Comparison of ENCODE assay signal across 26 mouse cellular contexts in genomic region chr19:60758896-60759835, GRCm38 (mm10). TPM values are rescaled to one million over a fixed set of nuclear protein-coding genes. Genes with fewer than 3 reads are reported as not detected.
DNase-seq lines count a peak whose midpoint lies in the region; ATAC-seq and TF ChIP-seq lines count a peak whose summit lies in the region.
"Had no signal": no experiment of that assay in that cellular context is flagged by ENCODE, and none has a peak within 500 bp of the region (broad histone marks: within the 10 kb centered on the region; RNA-seq: fewer than 3 reads in every experiment).

No protein-coding gene starts in this region.

- 81% methylated on average over 4 of the region's 4 CpGs for WGBS in limb, embryonic 11.5 days
- whole genome bisulfite sequencing in limb, embryonic 10.5 days: 76% methylated on average over 4 of the region's 4 CpGs
- 75% methylated on average over 4 of the region's 4 CpGs for WGBS in neural tube, embryonic 15.5 days
- WGBS in stomach, postnatal 0 days: 79% methylated on average over 4 of the region's 4 CpGs

- DNase-seq in limb, embryonic 11.5 days (ENCODE audit: low spot score): peak; percentile 24
- no peak for DNase-seq in limb, embryonic 10.5 days (ENCODE audit: low spot score)
- DNase-seq in A20 (ENCODE audit: low read depth, low spot score) (peak; percentile 24), MEL (ENCODE audit: low read depth, low spot score) (peak; percentile 58)
- DNase-seq in lung, postnatal 36 days: peak; percentile 22
- DNase-seq in stomach, postnatal 0 days (ENCODE audit: low spot score): no peak
- DNase-seq: adrenal gland, adult 8-10 months; cerebellum, adult 2 months; cerebellum, postnatal 36 days; forebrain, postnatal 0 days; gastrocnemius, postnatal 25 days; heart, adult 18-20 months; heart, postnatal 14 days; kidney, adult 11 months; midbrain, embryonic 14.5 days; thymus, postnatal 25 days had no signal

- TF ChIP-seq CTCF in MEL (IDR thresholded peaks at IDR 0.05 in 2 of 3, conservative IDR thresholded peaks at IDR 0.05 in 1 of 3; ENCODE audit: control insufficient read depth in 1 of 3, insufficient read depth in 1 of 3, low read depth in 2 of 3, low read length in 3 of 3, poor library complexity in 1 of 3, severe bottlenecking in 1 of 3): no peak
- TF ChIP-seq CTCF in stomach, postnatal 0 days (IDR thresholded peaks at IDR 0.05; ENCODE audit: low read depth): no peak

- H3K4me1 ChIP-seq in limb, embryonic 11.5 days (ENCODE audit: control insufficient read depth, insufficient read depth, low read length): peaks cover 2% of the 10 kb centered on the region; the same call in 1 of the 2 replicates
- H3K4me1 ChIP-seq in limb, embryonic 10.5 days: peaks cover 26% of the 10 kb centered on the region
- no peaks in the 10 kb centered on the region for H3K4me1 ChIP-seq in MEL (ENCODE audit: control insufficient read depth in 1 of 2, insufficient read depth in 2 of 2, low read length in 2 of 2)
- peaks cover 24% of the 10 kb centered on the region for H3K4me1 ChIP-seq in neural tube, embryonic 15.5 days
- H3K4me1 ChIP-seq in stomach, postnatal 0 days (replicated peaks; ENCODE audit: control insufficient read depth, insufficient read depth): no peaks in the 10 kb centered on the region; the same call in 1 of the 2 replicates

- no peak for TF ChIP-seq RAD21 in MEL (IDR thresholded peaks at IDR 0.05; ENCODE audit: low read depth, low read length)

- H3K27ac ChIP-seq in limb, embryonic 11.5 days (replicated peaks; ENCODE audit: low read depth, low read length): no peak overlapping the region
- no peak overlapping the region for H3K27ac ChIP-seq in limb, embryonic 10.5 days
- no peak overlapping the region for H3K27ac ChIP-seq in MEL (ENCODE audit: control insufficient read depth, low read depth, low read length)
- H3K27ac ChIP-seq in neural tube, embryonic 15.5 days (replicated peaks): no peak overlapping the region
- H3K27ac ChIP-seq in stomach, postnatal 0 days (replicated peaks): no peak overlapping the region
- H3K27ac ChIP-seq: forebrain, embryonic 10.5 days; kidney, embryonic 15.5 days; left cerebral cortex, adult 2 months; lung, embryonic 15.5 days; neural tube, embryonic 12.5 days had no signal

- no peak overlapping the region for H3K4me3 ChIP-seq in limb, embryonic 11.5 days (ENCODE audit: low read depth, low read length)
- H3K4me3 ChIP-seq in limb, embryonic 10.5 days: no peak overlapping the region
- no peak overlapping the region for H3K4me3 ChIP-seq in MEL (ENCODE audit: control insufficient read depth in 1 of 2, insufficient read depth in 1 of 2, low read depth in 2 of 2, low read length in 2 of 2)
- no peak overlapping the region for H3K4me3 ChIP-seq in neural tube, embryonic 15.5 days (replicated peaks)
- H3K4me3 ChIP-seq in stomach, postnatal 0 days (ENCODE audit: low read depth, low read length): no peak overlapping the region
- H3K4me3 ChIP-seq: forebrain, embryonic 10.5 days; heart, embryonic 12.5 days; kidney, embryonic 15.5 days; left cerebral cortex, adult 2 months; lung, embryonic 15.5 days; megakaryocyte, embryonic 14.5 days; neural tube, embryonic 12.5 days had no signal

- H3K4me2 ChIP-seq in limb, embryonic 11.5 days (ENCODE audit: low read depth, severe bottlenecking): no peak overlapping the region
- H3K4me2 ChIP-seq in neural tube, embryonic 15.5 days: no peak overlapping the region
- H3K4me2 ChIP-seq in stomach, postnatal 0 days (replicated peaks; ENCODE audit: low read depth): no peak overlapping the region
- H3K4me2 ChIP-seq: heart, embryonic 12.5 days; kidney, embryonic 15.5 days; liver, embryonic 11.5 days; lung, embryonic 15.5 days; neural tube, embryonic 12.5 days had no signal

- TF ChIP-seq EP300 in MEL (IDR thresholded peaks at IDR 0.05; ENCODE audit: low read depth in 1 of 2, low read length in 2 of 2): no peak
- no peak for TF ChIP-seq EP300 in stomach, postnatal 0 days (optimal IDR thresholded peaks at IDR 0.05)

- TF ChIP-seq POLR2A in MEL (IDR thresholded peaks at IDR 0.05; ENCODE audit: control insufficient read depth in 1 of 2, insufficient read depth in 1 of 2, low read depth in 1 of 2, low read length in 2 of 2, poor library complexity in 1 of 2): no peak; a peak in 2 of 4 replicates

- no peaks in the 10 kb centered on the region for H3K9me3 ChIP-seq in limb, embryonic 11.5 days (ENCODE audit: control insufficient read depth, low read length)
- H3K9me3 ChIP-seq in limb, embryonic 10.5 days (replicated peaks): no peaks in the 10 kb centered on the region
- H3K9me3 ChIP-seq in MEL (replicated peaks; ENCODE audit: insufficient read depth, low read length): no peaks in the 10 kb centered on the region
- H3K9me3 ChIP-seq in neural tube, embryonic 15.5 days (replicated peaks): no peaks in the 10 kb centered on the region
- H3K9me3 ChIP-seq in stomach, postnatal 0 days (ENCODE audit: control insufficient read depth, low read length): no peaks in the 10 kb centered on the region
- H3K9me3 ChIP-seq: forebrain, embryonic 10.5 days; heart, embryonic 12.5 days; kidney, embryonic 15.5 days; lung, embryonic 15.5 days; megakaryocyte, embryonic 14.5 days; neural tube, embryonic 12.5 days had no signal

- peaks cover 6% of the 10 kb centered on the region for H3K36me3 ChIP-seq in limb, embryonic 11.5 days (ENCODE audit: control insufficient read depth, insufficient read depth, low read length)
- H3K36me3 ChIP-seq in limb, embryonic 10.5 days: peaks cover 42% of the 10 kb centered on the region
- H3K36me3 ChIP-seq in MEL (ENCODE audit: control insufficient read depth in 1 of 2, insufficient read depth in 2 of 2, low read length in 2 of 2): peaks cover 24 to 31% of the 10 kb centered on the region in 2 experiments
- H3K36me3 ChIP-seq in neural tube, embryonic 15.5 days: peaks cover 26% of the 10 kb centered on the region
- peaks cover 20% of the 10 kb centered on the region for H3K36me3 ChIP-seq in stomach, postnatal 0 days (ENCODE audit: control insufficient read depth, insufficient read depth, low read length)

- H3K27me3 ChIP-seq in limb, embryonic 11.5 days (ENCODE audit: control insufficient read depth, insufficient read depth, low read length): 0 out of 2 replicates have a peak, but pooled peaks cover 2% of the 10 kb centered on the region
- H3K27me3 ChIP-seq in limb, embryonic 10.5 days (ENCODE audit: low read depth, poor library complexity, severe bottlenecking): peaks cover 31% of the 10 kb centered on the region
- H3K27me3 ChIP-seq in MEL (ENCODE audit: control insufficient read depth in 1 of 2, insufficient read depth in 2 of 2, low read length in 2 of 2): no peaks in the 10 kb centered on the region
- H3K27me3 ChIP-seq in neural tube, embryonic 15.5 days (replicated peaks): no peaks in the 10 kb centered on the region
- H3K27me3 ChIP-seq in stomach, postnatal 0 days (ENCODE audit: control insufficient read depth, insufficient read depth, low read length): no peaks in the 10 kb centered on the region
- H3K27me3 ChIP-seq: lung, embryonic 15.5 days had no signal

- no peak for ATAC-seq in limb, embryonic 11.5 days (ENCODE audit: insufficient number of reproducible peaks, low FRiP score, low TSS enrichment, low read depth)
- no peak for ATAC-seq in neural tube, embryonic 15.5 days (ENCODE audit: low FRiP score)
- ATAC-seq in stomach, postnatal 0 days (ENCODE audit: low FRiP score, low TSS enrichment): no peak
- ATAC-seq: CD4-positive, CD25-positive, alpha-beta regulatory T cell, adult 4 months; forebrain, postnatal 0 days had no signal

- peaks cover 6% of the 10 kb centered on the region for H3K79me2 ChIP-seq in MEL (ENCODE audit: control insufficient read depth, insufficient read depth, low read length, poor library complexity)

- no peak overlapping the region for H3K9ac ChIP-seq in limb, embryonic 11.5 days (ENCODE audit: low read length)
- H3K9ac ChIP-seq in MEL (ENCODE audit: control insufficient read depth, low read depth, low read length, poor library complexity, severe bottlenecking): no peak overlapping the region
- H3K9ac ChIP-seq in neural tube, embryonic 15.5 days (replicated peaks): no peak overlapping the region
- H3K9ac ChIP-seq in stomach, postnatal 0 days (ENCODE audit: low read length): no peak overlapping the region
- H3K9ac ChIP-seq: forebrain, postnatal 0 days; heart, embryonic 12.5 days; kidney, embryonic 15.5 days; lung, embryonic 15.5 days; neural tube, embryonic 12.5 days had no signal

TF ChIP-seq in MEL, 35 proteins besides CTCF, POLR2A, EP300 and RAD21 (continues in another document):
- TF ChIP-seq CHD1 (IDR thresholded peaks at IDR 0.05; ENCODE audit: low read depth, low read length) (no peak), TAL1 (IDR thresholded peaks at IDR 0.05; ENCODE audit: low read length) (no peak), SIN3A (IDR thresholded peaks at IDR 0.05; ENCODE audit: low read length) (0 out of 2 replicates have a peak, but pooled peaks have one; percentile 14)

RNA-seq across cellular contexts. Expression of gene Nanos1, which starts 3.4 kb away (rescaled TPM):
- polyA plus RNA-seq in limb, embryonic 11.5 days (2014; fragmentation: Nextera tagmentation; extraction: Ambion mirVana): 1.3 and 2.1 TPM in 2 replicates
- 1.0 and 1.1 TPM in 2 replicates for polyA plus RNA-seq in limb, embryonic 10.5 days (2016; fragmentation: Nextera tagmentation; extraction: Ambion mirVana)
- total RNA-seq in MEL (2012; rRNA removed): 3.8 and 4.5 TPM in 2 replicates
- 1 to 10 TPM in 1 of 2 experiments, not detected in 1; 4.6 TPM for polyA plus RNA-seq in MEL (2012; ENCODE audit: insufficient read depth in 1 of 2, insufficient read length in 2 of 2, low read depth in 1 of 2, low replicate concordance in 2 of 2, missing spikeins in 1 of 2)
- 12.8 and 15.5 TPM in 2 replicates for polyA plus RNA-seq in neural tube, embryonic 15.5 days (2015; fragmentation: Nextera tagmentation; extraction: Ambion mirVana)
- 0.71 and 0.81 TPM in 2 replicates for polyA plus RNA-seq in stomach, postnatal 0 days (2015; fragmentation: Nextera tagmentation; extraction: Ambion mirVana)

RNA-seq across cellular contexts. Expression of gene Eif3a, which starts 31.3 kb away (rescaled TPM):
- polyA plus RNA-seq in limb, embryonic 11.5 days (2014; fragmentation: Nextera tagmentation; extraction: Ambion mirVana): 200 and 207 TPM in 2 replicates
- 156 and 175 TPM in 2 replicates for polyA plus RNA-seq in limb, embryonic 10.5 days (2016; fragmentation: Nextera tagmentation; extraction: Ambion mirVana)
- total RNA-seq in MEL (2012; rRNA removed): 331 and 352 TPM in 2 replicates
- 100 to 1,000 TPM; 424 to 914 TPM for polyA plus RNA-seq in MEL (2012; ENCODE audit: insufficient read depth in 1 of 2, insufficient read length in 2 of 2, low read depth in 1 of 2, low replicate concordance in 2 of 2, missing spikeins in 1 of 2)
- polyA plus RNA-seq in neural tube, embryonic 15.5 days (2015; fragmentation: Nextera tagmentation; extraction: Ambion mirVana): 101 and 117 TPM in 2 replicates
- polyA plus RNA-seq in stomach, postnatal 0 days (2015; fragmentation: Nextera tagmentation; extraction: Ambion mirVana): 54.9 and 60.1 TPM in 2 replicates

RNA-seq across cellular contexts. Expression of gene Fam45a, which starts 52.2 kb away (rescaled TPM):
- polyA plus RNA-seq in limb, embryonic 11.5 days (2014; fragmentation: Nextera tagmentation; extraction: Ambion mirVana): 31.1 and 31.2 TPM in 2 replicates
- 22.0 and 25.8 TPM in 2 replicates for polyA plus RNA-seq in limb, embryonic 10.5 days (2016; fragmentation: Nextera tagmentation; extraction: Ambion mirVana)
- 12.1 and 13.0 TPM in 2 replicates for total RNA-seq in MEL (2012; rRNA removed)
- 10 to 100 TPM in 1 of 2 experiments, not detected in 1; 20.4 TPM for polyA plus RNA-seq in MEL (2012; ENCODE audit: insufficient read depth in 1 of 2, insufficient read length in 2 of 2, low read depth in 1 of 2, low replicate concordance in 2 of 2, missing spikeins in 1 of 2)
- 40.6 and 41.5 TPM in 2 replicates for polyA plus RNA-seq in neural tube, embryonic 15.5 days (2015; fragmentation: Nextera tagmentation; extraction: Ambion mirVana)
- polyA plus RNA-seq in stomach, postnatal 0 days (2015; fragmentation: Nextera tagmentation; extraction: Ambion mirVana): 23.6 and 24.5 TPM in 2 replicates

Comparison
In these comparisons a context has a peak if more than half of its experiments do, and no peak if none do; other contexts are left out.
1. DNase-seq: peak in limb, embryonic 11.5 days (single experiment), A20 (single experiment), MEL (single experiment) and lung, postnatal 36 days (single experiment); none in limb, embryonic 10.5 days (single experiment) and stomach, postnatal 0 days (single experiment).